Mouse (Mus musculus): ENCODE results near the gene Slc8b1. TPM values are rescaled to one million over a fixed set of nuclear protein-coding genes. Genes with fewer than 3 reads are reported as not detected.

The Slc8b1 gene
- total RNA-seq (2023) = 10 to 100 TPM; 12.7 to 28.1 TPM

GRCm38 (mm10) chr5:120510982-120511642 is at the start of gene Slc8b1:
Gene Slc8b1 (plus strand): TSS chr5:120511168.

GRCm38 (mm10) chr5:120472770-120473169 is 38.2 kb upstream of the Slc8b1 start, which contains the start of gene Sdsl:
Gene Sdsl (minus strand): TSS chr5:120472810.

GRCm38 (mm10) chr5:120476296-120476695 is 34.7 kb upstream of the Slc8b1 start, which contains the start of gene Sds:
Gene Sds (plus strand): TSS chr5:120476526.

GRCm38 (mm10) chr5:120503144-120503795 is 7.7 kb upstream of the Slc8b1 start, which contains the start of gene Plbd2:
Gene Plbd2 (minus strand): TSS chr5:120503625.

Other genes starting within 250 kb of the Slc8b1 start
- not detected for gene Lhx5, start 79.5 kb upstream of the Slc8b1 start, total RNA-seq (2023)
- not detected for gene Sdsl, start 38.4 kb upstream of the Slc8b1 start, total RNA-seq (2023)
- not detected for gene Sds, start 34.6 kb upstream of the Slc8b1 start, total RNA-seq (2023)
- 10 to 100 TPM; 23.9 to 29.9 TPM for gene Plbd2, start 7.5 kb upstream of the Slc8b1 start, total RNA-seq (2023)
- gene Tpcn1, start 77.5 kb downstream of the Slc8b1 start, total RNA-seq (2023) = 10 to 100 TPM; 44.3 to 46.9 TPM
- not detected for gene Iqcd, start 77.8 kb downstream of the Slc8b1 start, total RNA-seq (2023)
- gene Rita1, start 101.4 kb downstream of the Slc8b1 start, total RNA-seq (2023) = 1 to 10 TPM; 5.8 to 6.0 TPM
- gene Ddx54, start 101.6 kb downstream of the Slc8b1 start, total RNA-seq (2023) = 100 to 1,000 TPM; 170 to 180 TPM
- not detected for gene Cfap73, start 123.1 kb downstream of the Slc8b1 start, total RNA-seq (2023)
- gene Rasal1, start 137.6 kb downstream of the Slc8b1 start, total RNA-seq (2023) = 10 to 100 TPM; 49.7 to 54.9 TPM
- gene Dtx1, start 200.8 kb downstream of the Slc8b1 start, total RNA-seq (2023) = 100 to 1,000 TPM; 260 to 264 TPM
- gene Oas2, start 238.7 kb downstream of the Slc8b1 start, total RNA-seq (2023) = 1 to 10 TPM; 5.0 to 9.7 TPM